Mouse (Mus musculus): ENCODE results near the gene Mgat5b. TPM values are rescaled to one million over a fixed set of nuclear protein-coding genes. Genes with fewer than 3 reads are reported as not detected.

Mgat5b gene
- total RNA-seq, 2 experiments from 2014 or later, result 0.13 TPM; not detected in 1

DNA sequence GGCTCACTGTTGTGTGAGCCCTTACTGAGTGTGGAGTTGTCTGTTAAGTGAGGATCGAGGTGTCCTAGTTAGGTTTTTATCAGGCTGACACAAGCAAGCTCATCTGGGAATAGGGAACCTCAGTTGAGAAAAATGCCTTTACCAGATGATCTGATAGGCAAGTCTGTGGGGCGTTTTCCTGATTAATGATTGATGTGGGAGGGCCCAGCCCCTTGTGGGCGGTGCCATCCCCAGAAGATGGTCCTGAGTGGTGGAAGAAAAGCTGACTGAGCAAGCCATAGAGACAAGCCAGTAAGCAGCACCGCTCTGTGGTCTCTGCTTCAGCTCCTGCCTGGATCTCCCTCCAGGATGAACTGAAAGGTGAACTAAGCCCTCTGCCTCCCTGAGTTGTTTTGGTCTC is 112.6 kb downstream of the Mgat5b start:
- DNase-seq, result no peak

DNA sequence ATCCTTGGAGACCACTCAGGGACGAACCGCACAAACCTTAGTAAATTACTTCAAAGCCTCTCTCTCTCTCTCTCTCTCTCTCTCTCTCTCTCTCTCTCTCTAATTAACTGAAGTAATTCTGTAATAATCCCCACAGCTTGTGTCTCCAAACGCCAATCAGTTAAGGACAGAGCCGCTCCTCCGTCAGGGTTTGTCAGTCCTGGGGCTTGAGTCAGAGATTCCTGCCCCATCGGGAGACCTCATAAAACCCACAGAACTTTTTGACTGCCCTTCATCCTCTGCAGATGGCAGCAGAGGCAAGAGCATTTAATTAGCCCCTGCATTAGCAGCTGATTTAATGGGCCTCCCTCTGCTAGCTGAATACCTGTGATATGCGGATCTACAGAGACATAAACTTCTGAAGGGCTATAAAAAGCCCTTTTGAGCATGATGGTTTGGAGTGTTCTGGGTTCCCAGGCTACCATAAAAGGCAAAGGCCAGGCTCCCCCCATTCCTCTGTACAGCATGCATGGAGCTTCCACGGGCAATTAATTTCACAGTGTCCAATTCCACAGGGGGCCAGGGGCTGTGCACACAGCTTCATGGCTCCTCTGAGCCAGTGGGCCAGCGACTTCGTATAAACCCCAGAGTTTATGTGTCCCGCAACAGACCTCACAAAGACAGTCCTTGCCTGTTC is 117.1 kb downstream of the Mgat5b start:
- DNase-seq, result no peak

Other genes starting within 250 kb of the Mgat5b start
- not detected for gene St6galnac1, start 143.4 kb upstream of the Mgat5b start, total RNA-seq (2021)
- gene Mxra7, start 90.8 kb upstream of the Mgat5b start, total RNA-seq (2021), result 10 to 100 TPM; 13.2 to 14.7 TPM
- gene Mettl23, start 75.6 kb upstream of the Mgat5b start, total RNA-seq (2021), result 10 to 100 TPM; 33.1 to 36.7 TPM
- 10 to 100 TPM; 20.6 to 22.1 TPM for gene Jmjd6, start 75.4 kb upstream of the Mgat5b start, total RNA-seq (2021)
- gene Mfsd11, start 66.4 kb upstream of the Mgat5b start, total RNA-seq (2021), result 10 to 100 TPM; 21.3 to 23.5 TPM
- 10 to 100 TPM; 61.7 to 65.2 TPM for gene Srsf2, start 65.8 kb upstream of the Mgat5b start, total RNA-seq (2021)
- gene Sec14l1, start 196.3 kb downstream of the Mgat5b start, total RNA-seq (2021), result 10 to 100 TPM; 40.7 to 45.1 TPM

Data from gastrocnemius, postnatal 25 days (tissue).